Mouse (Mus musculus) heart, embryonic 13.5 days (tissue): ENCODE results near the gene Sema5a. TPM values are rescaled to one million over a fixed set of nuclear protein-coding genes. Genes with fewer than 3 reads are reported as not detected.
"Not testable (repeated sequence)": the region's sequence is repeated elsewhere in the genome, so short reads cannot be mapped to it uniquely, and the experiment has no call there.

Source experiments
- ATAC-seq: fragments of 200-750 bp; cut with Nextera tagmentation; 2 replicates; pipeline ENCODE4 v1.8.0; 2017; ENCODE audit warnings: moderate TSS enrichment; ENCODE audit not compliant: insufficient number of reproducible peaks, low FRiP score, low TSS enrichment; ENCODE audit errors: extremely low read depth
- H3K27ac ChIP-seq: fragments of 300-500 bp; sonication (generic); replicated peaks from 2 replicates; pipeline ENCODE4 v1.5.1; 2015; ENCODE audit warnings: moderate library complexity, mild to moderate bottlenecking, inconsistent platforms
- H3K27me3 ChIP-seq: fragments of 300-500 bp; sonication (generic); replicated peaks from 2 replicates; pipeline ENCODE4 v1.6.1; 2015; ENCODE audit warnings: mild to moderate bottlenecking, inconsistent platforms
- H3K36me3 ChIP-seq: fragments of 300-500 bp; sonication (generic); 2 replicates; pipeline ENCODE4 v1.6.1; 2015; ENCODE audit warnings: mild to moderate bottlenecking, inconsistent platforms
- H3K4me1 ChIP-seq: fragments of 300-500 bp; sonication (generic); 2 replicates; pipeline ENCODE4 v1.6.1; 2015; ENCODE audit warnings: inconsistent platforms
- H3K4me2 ChIP-seq: fragments of 300-500 bp; sonication (generic); 2 replicates; pipeline ENCODE4 v1.6.1; 2015; ENCODE audit warnings: inconsistent platforms, mild to moderate bottlenecking, moderate library complexity
- H3K4me3 ChIP-seq: fragments of 300-500 bp; sonication (generic); 2 replicates; pipeline ENCODE4 v1.5.1; 2015; ENCODE audit warnings: moderate library complexity, mild to moderate bottlenecking, inconsistent platforms
- H3K9ac ChIP-seq: fragments of 300-500 bp; sonication (generic); 2 replicates; pipeline ENCODE4 v1.6.1; 2015; ENCODE audit warnings: inconsistent platforms, mild to moderate bottlenecking, moderate library complexity
- H3K9me3 ChIP-seq: fragments of 300-500 bp; sonication (generic); 2 replicates; pipeline ENCODE4 v1.6.1; 2016; ENCODE audit warnings: inconsistent platforms
- WGBS: fragments of 180-500 bp; shearing (Covaris S2); methylation state at CpG from one replicate; pipeline ENCODE4 v1.1.7; 2015; ENCODE audit warnings: mixed read lengths; 5-methylcytosine and 5-hydroxymethylcytosine counted together
- polyA plus RNA-seq: library from polyadenylated mRNA; unstranded; fragments of >200 nt; fragmentation: Nextera tagmentation; extraction: Ambion mirVana; gene quantifications from 2 replicates; pipeline ENCODE4 v1.2.1, GENCODE M21; 2015

Gene Sema5a
- polyA plus RNA-seq, 1 experiment from 2014 or later = 6.3 TPM

- H3K4me2 ChIP-seq = peak overlapping the region; percentile 35; the same call in 1 of the 2 replicates
- peak; percentile 37; the same call in 1 of the 2 replicates for ATAC-seq
- H3K27ac ChIP-seq = not testable (repeated sequence)
Observed at GRCm38 (mm10) chr15:32232666-32233141, 11.9 kb upstream of the Sema5a start.

GRCm38 (mm10) chr15:32233451-32233850, 11.2 kb upstream of the Sema5a start:
- H3K4me2 ChIP-seq = no peak overlapping the region
- ATAC-seq = no peak

More at GRCm38 (mm10) chr15:32232666-32233141, 11.9 kb upstream of the Sema5a start:
- not testable (repeated sequence) for H3K27me3 ChIP-seq, H3K9ac ChIP-seq, H3K4me1 ChIP-seq, H3K4me3 ChIP-seq, H3K36me3 ChIP-seq, H3K9me3 ChIP-seq
- 7% methylated on average over 8 of the region's 8 CpGs for WGBS

DNA sequence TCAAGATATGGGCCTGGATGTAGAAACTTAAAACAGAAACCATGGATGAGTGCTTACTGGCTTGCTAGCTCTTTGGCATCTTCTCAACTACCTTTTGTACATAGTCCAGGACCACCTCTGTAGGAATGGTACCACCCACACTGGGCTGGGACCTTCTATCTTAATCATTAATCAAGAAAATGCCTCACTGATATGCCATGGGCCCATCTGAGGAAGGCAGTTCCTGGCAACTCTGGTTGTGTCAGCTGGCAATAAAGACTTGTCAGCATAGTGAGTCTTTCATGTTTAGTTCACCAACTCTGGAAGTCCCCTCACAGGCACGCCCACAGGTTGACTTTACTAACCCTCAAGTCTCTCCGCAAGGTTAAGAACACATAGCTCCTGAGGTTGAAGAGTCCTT, 5.5 kb upstream of the Sema5a start:
- whole genome bisulfite sequencing = 89% methylated on average over 2 of the region's 2 CpGs

More at GRCm38 (mm10) chr15:32233451-32233850, 11.2 kb upstream of the Sema5a start:
- Histone ChIP-seq H3K4me1 (0 out of 2 replicates have a peak, but pooled peaks cover 7% of the 10 kb centered on the region), H3K27me3 (no peaks in the 10 kb centered on the region), H3K9ac (no peak overlapping the region), H3K4me3 (no peak overlapping the region), H3K27ac (no peak overlapping the region), H3K9me3 (no peaks in the 10 kb centered on the region), H3K36me3 (no peaks in the 10 kb centered on the region)
- WGBS = 86% methylated on average over 1 of the region's 1 CpGs

GRCm38 (mm10) chr15:32240159-32240558, 4.5 kb upstream of the Sema5a start:
- Histone ChIP-seq H3K4me1 (peaks cover 10% of the 10 kb centered on the region), H3K27ac (no peak overlapping the region), H3K4me3 (no peak overlapping the region), H3K4me2 (no peak overlapping the region), H3K9ac (no peak overlapping the region), H3K9me3 (no peaks in the 10 kb centered on the region), H3K27me3 (no peaks in the 10 kb centered on the region), H3K36me3 (peaks cover 16% of the 10 kb centered on the region)
- 80% methylated on average over 3 of the region's 3 CpGs for WGBS
- no peak for ATAC-seq

More for the DNA sequence above, 5.5 kb upstream of the Sema5a start:
- Histone ChIP-seq H3K4me3 (no peak overlapping the region), H3K27ac (no peak overlapping the region), H3K4me1 (peaks cover 10% of the 10 kb centered on the region), H3K36me3 (peaks cover 16% of the 10 kb centered on the region), H3K9me3 (no peaks in the 10 kb centered on the region), H3K4me2 (no peak overlapping the region), H3K27me3 (no peaks in the 10 kb centered on the region), H3K9ac (no peak overlapping the region)
- no peak for ATAC-seq

GRCm38 (mm10) chr15:32241666-32242065, 2.9 kb upstream of the Sema5a start:
- H3K27me3 ChIP-seq = no peaks in the 10 kb centered on the region
- H3K4me2 ChIP-seq = no peak overlapping the region
- H3K9me3 ChIP-seq = no peaks in the 10 kb centered on the region
- H3K4me1 ChIP-seq = peaks cover 10% of the 10 kb centered on the region
- WGBS = 88% methylated on average over 6 of the region's 6 CpGs
- no peak overlapping the region for H3K4me3 ChIP-seq
- H3K36me3 ChIP-seq = peaks cover 16% of the 10 kb centered on the region
- no peak overlapping the region for H3K9ac ChIP-seq
- no peak overlapping the region for H3K27ac ChIP-seq
- no peak for ATAC-seq

- Histone ChIP-seq H3K36me3 (peaks cover 16% of the 10 kb centered on the region), H3K9ac (peak overlapping the region; percentile 86), H3K27me3 (no peaks in the 10 kb centered on the region), H3K9me3 (no peaks in the 10 kb centered on the region), H3K4me2 (peak overlapping the region; percentile 100), H3K27ac (peak overlapping the region; percentile 77), H3K4me1 (peaks cover 23% of the 10 kb centered on the region), H3K4me3 (peak overlapping the region; percentile 75)
- WGBS = 42% methylated on average over 12 of the region's 12 CpGs
- no peak for ATAC-seq
Observed at GRCm38 (mm10) chr15:32243096-32243785, 1.4 kb upstream of the Sema5a start.

DNA sequence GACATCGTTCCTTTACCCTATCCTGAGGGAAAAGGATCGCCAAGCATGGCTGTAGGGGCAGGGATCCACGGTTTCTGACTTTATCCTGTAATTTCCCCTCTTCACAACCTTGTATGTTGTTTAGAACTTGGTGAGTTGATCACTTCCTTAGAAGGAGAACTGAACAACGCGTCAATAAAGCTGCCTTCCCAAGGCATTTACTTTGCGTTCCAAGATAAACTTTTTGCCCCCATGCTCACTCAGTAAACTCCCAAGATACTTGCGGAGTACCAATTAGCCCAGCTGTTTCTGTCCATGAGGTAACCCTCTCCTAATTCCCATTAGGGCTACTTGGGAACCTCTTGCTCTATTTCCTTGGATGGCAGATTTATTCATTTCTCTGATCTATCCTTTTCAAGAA, 786 bp upstream of the Sema5a start:
- 37% methylated on average over 7 of the region's 7 CpGs for WGBS
- Histone ChIP-seq H3K9me3 (no peaks in the 10 kb centered on the region), H3K36me3 (peaks cover 16% of the 10 kb centered on the region), H3K27ac (peak overlapping the region; percentile 77), H3K27me3 (no peaks in the 10 kb centered on the region), H3K9ac (peak overlapping the region; percentile 86), H3K4me2 (peak overlapping the region; percentile 100), H3K4me3 (peak overlapping the region; percentile 75), H3K4me1 (peaks cover 23% of the 10 kb centered on the region)
- ATAC-seq = no peak

GRCm38 (mm10) chr15:32244956-32245836, 586 bp downstream of the Sema5a start:
- H3K4me3 ChIP-seq = peak overlapping the region; percentile 75
- peaks cover 16% of the 10 kb centered on the region for H3K36me3 ChIP-seq
- WGBS = under 1% methylated on average over 52 of the region's 52 CpGs
- H3K4me2 ChIP-seq = peak overlapping the region; percentile 100
- peak overlapping the region; percentile 36; the same call in 1 of the 2 replicates for H3K27ac ChIP-seq
- no peaks in the 10 kb centered on the region for H3K27me3 ChIP-seq
- H3K4me1 ChIP-seq = peaks cover 25% of the 10 kb centered on the region
- no peaks in the 10 kb centered on the region for H3K9me3 ChIP-seq
- peak overlapping the region; percentile 89 for H3K9ac ChIP-seq
- ATAC-seq = peak; percentile 47; the same call in 1 of the 2 replicates

DNA sequence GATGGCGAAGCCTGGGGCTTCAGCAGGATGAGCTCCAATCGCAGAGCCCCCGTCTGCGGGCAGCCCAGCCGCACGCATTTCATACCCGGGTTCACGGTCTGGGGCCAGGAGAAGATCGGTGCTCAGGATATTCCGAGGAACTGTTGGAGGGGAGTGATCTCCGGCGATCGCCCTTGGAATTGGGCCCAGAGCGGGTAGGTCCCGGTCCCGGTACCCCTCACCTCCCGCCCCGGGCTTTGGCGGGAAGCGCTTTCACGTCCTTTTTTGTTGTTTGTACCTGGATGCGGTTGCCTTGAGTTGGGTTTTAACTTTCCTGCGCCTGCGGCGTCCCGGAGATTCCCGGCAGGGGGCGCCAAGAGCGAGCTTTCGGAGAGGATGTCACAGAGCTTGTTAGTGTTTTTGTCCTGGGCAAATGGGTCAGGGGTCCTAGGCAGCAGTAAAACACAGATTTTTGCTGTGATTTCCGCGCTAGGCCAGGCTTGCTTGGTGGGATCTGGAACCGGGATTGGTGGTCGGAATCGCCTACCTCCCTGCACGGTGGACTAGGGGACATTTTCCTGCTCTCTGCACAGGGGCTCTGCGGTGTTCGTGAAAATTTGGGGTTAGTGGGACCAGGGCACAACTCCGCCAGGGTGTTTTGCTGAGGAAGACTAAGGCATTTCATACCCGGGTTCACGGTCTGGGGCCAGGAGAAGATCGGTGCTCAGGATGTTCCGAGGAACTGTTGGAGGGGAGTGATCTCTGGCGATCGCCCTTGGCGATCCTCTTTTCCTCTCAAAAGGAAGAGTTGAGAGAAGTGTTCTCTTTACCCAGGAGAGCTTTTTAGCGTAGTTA, 1.4 kb downstream of the Sema5a start:
- no peaks in the 10 kb centered on the region for H3K9me3 ChIP-seq
- WGBS = under 1% methylated on average over 47 of the region's 47 CpGs
- peaks cover 25% of the 10 kb centered on the region for H3K4me1 ChIP-seq
- H3K4me3 ChIP-seq = peak overlapping the region; percentile 75
- H3K27me3 ChIP-seq = no peaks in the 10 kb centered on the region
- H3K27ac ChIP-seq = no peak overlapping the region
- peak overlapping the region; percentile 89 for H3K9ac ChIP-seq
- H3K4me2 ChIP-seq = peak overlapping the region; percentile 100
- H3K36me3 ChIP-seq = peaks cover 8% of the 10 kb centered on the region
- 0 out of 2 replicates have a peak, but pooled peaks have one; percentile 15 for ATAC-seq

GRCm38 (mm10) chr15:32247281-32247680, 2.7 kb downstream of the Sema5a start:
- no peaks in the 10 kb centered on the region for H3K36me3 ChIP-seq
- peak overlapping the region; percentile 100 for H3K4me2 ChIP-seq
- H3K27ac ChIP-seq = no peak overlapping the region
- no peak overlapping the region for H3K9ac ChIP-seq
- H3K9me3 ChIP-seq = no peaks in the 10 kb centered on the region
- H3K4me3 ChIP-seq = 0 out of 2 replicates have a peak overlapping the region, but pooled peaks have one; percentile 75
- no peaks in the 10 kb centered on the region for H3K27me3 ChIP-seq
- no peak for ATAC-seq
- 61% methylated on average over 5 of the region's 5 CpGs for WGBS
- H3K4me1 ChIP-seq = peaks cover 25% of the 10 kb centered on the region
